Mouse (Mus musculus) frontal cortex, adult 2 months (tissue): ENCODE results near the gene Cntn2. TPM values are rescaled to one million over a fixed set of nuclear protein-coding genes. Genes with fewer than 3 reads are reported as not detected.

Source experiments
- DNase-seq, 2 experiments: peaks; one replicate each; pipeline ENCODE4 v3.0.0; 2022; ENCODE audit warnings: low spot score in 1 of 2; ENCODE audit errors: extremely low spot score in 1 of 2
- polyA plus RNA-seq: library from polyadenylated mRNA; depleted of rRNA; stranded (reverse); fragments of >200 nt; gene quantifications from 2 replicates; pipeline ENCODE4 v1.2.3, GENCODE M21; 2012

Cntn2 gene
- polyA plus RNA-seq, 1 experiment = 39.8 TPM

DNA sequence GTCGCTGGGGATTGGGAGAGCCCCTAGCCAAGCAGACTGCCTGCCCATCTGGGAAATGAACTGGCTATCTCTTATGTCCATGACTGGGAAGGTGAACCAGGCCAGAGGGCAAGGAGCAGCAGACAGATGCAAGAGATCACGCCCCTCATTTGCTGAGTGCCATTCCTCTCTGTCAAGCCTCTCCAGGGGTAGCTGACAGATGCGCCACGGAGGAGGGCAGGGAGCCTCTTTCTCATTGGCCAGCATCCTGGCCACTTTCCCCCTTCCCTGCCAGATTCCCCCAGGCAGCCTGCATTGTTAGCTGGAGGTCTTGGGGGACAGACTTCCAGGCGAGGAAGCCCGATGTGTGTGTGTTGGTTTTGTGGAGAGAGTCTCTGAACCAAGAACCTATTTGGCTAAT, 16.0 kb upstream of the Cntn2 start:
- no peak for DNase-seq

DNA sequence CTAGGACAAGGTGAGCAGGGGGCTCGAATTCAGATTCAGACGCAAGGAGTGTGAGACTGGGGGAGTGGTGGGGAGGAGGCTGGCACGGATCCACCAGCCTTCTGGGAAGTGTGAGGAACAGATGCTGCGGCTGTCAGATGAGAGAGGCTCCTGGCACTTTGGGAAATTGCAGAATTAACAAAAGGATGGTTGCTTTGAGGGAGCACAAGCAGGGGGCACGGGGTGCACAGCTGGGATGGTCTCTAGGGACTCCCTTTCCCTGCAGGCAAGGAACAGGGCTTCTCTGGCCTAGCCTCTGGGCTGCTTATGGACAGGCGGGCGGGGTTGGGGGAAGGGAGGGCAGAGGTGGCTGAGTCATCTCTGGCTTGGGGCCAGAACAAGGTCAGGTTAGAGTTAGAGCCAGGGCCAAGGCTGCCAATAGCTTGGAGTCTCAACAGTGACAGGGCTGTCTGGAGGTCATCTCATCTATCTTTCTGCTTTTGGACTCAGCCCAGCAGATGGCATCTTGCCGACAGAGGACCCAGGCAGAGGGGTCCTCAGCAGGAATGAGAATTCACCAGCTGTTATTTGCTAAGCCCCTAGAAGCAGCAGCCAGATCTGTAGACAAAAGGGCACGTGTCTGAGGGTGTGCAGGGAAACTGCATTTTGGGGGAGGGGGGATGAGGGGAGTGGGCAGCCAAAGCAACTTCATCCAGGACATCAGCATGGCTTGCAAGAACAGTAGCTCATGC, 15.0 kb upstream of the Cntn2 start:
- DNase-seq = peak in 1 of 2 experiments; percentile 51

DNA sequence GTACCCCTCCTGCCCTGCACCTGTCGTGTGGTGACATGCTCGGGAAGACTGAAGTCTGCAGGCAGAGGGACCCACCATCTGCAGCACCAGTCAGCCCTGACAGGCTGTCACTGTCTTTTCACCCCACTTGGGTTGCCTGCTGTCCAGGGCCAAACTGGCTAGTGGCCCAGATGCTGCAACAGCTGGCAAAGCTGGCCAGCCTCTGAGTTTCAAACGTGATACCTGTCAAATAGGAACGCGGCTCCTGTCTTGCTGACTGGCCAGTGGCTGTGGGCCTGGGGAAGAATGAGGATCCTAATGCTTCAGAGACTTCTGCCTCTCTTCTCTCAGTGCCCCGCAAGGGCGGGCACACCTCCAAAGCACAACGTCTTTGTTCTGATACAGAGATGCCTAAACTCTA, 733 bp upstream of the Cntn2 start:
- DNase-seq = no peak

DNA sequence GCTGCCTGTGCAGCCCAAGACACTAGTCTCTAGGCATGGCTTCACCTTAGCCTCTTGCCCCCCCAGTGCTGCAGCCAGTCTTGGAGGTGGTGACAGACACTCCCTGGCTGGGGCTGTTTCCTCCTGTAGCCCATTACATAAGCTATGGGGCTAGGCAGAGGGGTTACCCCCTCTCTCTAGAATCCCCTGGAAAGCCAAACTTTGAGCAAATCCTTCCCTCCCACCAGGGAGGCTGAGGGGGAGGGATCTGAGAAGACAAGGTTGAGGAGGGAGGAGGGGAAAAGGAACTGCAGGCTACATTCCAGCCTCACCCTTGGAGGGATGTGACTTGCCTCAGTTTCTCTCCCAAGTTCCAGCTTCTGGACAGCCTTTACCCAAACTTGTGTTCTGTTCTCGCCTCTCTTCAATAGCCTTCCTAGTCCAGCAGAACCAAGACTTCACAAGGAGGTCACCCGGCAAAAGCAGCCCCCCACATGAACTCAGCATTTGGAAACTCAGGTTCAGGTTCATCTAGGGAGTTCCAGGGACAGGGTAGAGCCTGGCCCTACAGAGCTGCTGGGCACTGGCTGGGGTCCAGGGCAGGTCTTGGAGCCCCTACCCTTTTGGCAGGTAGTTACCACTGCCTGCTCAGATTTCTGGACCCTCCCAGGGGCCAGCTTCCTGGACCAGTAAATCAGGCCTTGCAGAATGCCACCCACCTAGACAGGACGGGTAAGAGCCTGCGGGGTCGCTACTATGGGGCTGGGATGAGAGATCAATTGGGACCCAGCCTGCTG, 1.0 kb downstream of the Cntn2 start:
- no peak for DNase-seq

DNA sequence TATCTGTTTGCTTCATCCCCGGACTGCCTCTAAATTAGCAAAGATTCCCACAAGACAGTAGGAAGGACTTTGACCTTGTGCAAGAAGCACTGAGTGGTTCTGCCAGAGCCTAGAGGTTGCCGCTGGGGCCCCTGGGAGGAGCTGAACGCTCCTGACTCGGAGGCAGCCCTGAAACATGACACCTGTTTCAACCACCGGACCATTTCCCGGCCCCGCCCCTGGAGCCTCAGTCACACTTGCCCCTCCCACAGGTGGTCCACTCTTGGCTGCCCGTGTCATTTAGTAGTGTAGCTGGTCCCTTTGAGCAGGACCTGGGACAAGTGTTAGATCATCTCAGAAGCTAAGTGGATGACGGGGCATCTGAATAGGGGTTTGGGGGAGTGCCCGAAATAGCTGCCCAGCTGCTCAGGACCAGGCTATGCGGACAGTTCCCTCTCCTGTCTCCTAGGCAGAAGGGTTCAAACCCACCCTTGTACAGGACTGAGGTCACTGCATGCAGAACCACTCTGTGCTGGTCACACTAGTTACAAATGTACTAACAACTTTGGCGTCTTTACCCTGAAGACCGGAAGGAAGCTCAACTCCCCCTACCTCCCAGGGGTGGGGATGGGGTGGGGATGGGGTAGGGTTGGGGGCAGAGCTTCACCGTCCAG, 1.8 kb downstream of the Cntn2 start:
- no peak for DNase-seq

DNA sequence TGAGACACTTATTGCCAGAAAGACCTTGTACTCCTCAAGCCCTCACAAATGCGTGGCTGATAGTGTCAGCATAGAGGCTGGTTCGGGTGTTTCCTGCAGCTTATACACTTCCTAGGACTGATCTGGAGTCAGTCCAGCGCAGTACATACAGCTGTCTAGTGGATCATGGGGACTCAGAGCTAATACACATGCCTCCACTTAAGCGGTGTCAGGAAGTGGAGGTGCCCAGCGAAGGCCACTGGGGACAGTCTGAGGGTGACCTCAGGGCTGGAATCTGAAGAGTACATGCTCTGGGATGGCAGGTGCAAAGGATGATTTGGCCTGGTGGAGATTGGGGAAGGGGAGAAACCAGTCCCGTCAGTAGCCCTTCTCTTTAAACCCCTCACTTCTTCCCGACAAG, 2.4 kb downstream of the Cntn2 start:
- no peak for DNase-seq

DNA sequence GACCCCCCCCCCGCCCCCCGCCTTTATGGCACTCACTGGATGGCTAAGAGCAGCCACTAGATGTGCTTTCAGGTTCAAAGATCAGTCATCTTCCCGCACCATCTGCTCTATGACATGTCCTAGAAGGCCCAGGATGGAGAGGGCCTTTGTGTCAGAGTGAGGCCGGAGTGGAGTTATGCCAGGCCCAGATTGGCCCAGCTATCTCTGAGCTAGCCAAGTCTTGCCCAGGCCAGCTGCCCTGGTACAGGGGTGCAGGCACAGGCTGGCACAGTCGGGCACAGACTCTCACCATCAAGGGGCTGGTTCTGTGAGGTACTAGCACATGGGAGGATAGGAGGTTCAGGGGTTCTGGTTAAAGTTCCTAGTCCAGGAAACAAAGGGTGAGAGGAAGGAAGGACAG, 5.3 kb downstream of the Cntn2 start:
- no peak for DNase-seq

DNA sequence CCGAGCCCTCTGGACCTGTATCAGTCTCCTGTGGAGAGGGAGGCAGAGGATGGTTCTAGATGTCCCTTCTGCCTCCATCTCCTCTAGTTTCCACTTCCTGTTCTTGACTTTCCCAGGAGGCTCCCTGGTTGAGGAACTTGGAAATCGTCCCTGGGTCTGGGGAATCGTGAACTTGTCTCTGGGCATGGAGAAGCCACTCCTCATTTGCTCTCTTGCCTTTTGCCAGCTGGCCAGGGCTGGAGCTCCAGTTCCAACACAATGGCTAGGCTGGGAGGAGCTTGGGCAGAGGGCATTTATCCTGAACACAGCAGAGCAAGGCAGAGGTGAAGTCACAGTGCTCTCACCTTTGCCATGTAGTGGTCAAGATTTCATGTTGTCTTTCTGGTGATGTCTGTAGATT, 6.6 kb downstream of the Cntn2 start:
- DNase-seq = no peak

DNA sequence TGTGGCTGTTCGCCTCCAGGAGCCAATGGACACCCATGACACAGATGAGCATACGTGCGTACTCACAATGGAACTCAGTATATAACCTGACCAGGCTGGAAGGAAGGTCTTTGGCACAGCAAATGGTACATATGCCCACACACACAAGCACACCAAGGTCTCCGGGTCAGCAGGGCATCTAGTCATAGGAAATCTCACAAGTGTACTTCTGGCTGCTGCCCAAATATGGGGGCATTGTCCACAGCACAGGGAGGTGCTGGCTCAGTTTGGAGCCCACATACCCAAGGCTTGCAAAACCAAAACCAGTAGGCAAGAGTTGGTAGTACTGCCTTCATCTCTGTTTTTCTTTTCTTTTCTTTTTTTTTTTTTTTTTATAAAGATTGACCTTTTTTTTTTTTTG, 7.5 kb downstream of the Cntn2 start:
- DNase-seq = no peak

DNA sequence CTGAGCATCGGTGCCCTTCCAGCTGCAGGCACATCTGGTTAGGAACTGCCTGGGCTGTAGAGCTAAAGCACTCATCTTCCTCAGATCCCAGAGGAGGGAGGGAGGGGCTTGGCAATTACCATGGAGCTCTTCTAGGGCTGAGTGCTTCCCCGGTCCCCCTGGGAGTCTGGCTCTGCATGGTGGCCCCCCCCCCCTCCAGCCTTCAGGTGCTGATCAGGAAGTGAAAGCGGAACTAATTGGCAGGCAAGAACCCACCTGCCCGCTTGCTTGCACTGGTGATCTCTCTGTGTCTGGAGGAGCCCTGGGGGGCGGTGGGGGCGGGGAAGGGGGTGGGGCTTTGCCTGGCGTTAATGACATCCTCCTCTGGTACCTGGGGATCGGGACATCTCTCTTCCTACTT, 9.2 kb downstream of the Cntn2 start:
- DNase-seq = no peak

DNA sequence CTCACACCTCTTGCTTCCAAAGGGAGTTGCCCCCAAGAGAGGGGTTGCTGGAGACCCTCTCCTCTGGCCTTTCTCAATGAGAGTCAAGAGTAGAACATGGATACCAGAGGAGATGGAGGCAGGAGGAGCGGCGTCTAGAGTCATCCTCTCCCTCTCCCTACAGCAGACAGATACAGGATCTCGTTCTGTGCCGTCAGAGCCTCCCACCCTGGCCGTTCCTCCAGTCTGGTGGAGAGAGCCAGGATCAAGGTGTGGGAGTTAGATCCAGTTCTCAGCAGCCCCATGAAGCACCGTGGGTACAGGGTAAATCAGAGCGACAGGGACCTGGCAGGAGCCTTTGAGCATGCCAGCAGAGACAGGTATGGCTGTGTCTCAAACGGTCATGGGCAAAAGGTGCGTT, 10.5 kb downstream of the Cntn2 start:
- DNase-seq = no peak

DNA sequence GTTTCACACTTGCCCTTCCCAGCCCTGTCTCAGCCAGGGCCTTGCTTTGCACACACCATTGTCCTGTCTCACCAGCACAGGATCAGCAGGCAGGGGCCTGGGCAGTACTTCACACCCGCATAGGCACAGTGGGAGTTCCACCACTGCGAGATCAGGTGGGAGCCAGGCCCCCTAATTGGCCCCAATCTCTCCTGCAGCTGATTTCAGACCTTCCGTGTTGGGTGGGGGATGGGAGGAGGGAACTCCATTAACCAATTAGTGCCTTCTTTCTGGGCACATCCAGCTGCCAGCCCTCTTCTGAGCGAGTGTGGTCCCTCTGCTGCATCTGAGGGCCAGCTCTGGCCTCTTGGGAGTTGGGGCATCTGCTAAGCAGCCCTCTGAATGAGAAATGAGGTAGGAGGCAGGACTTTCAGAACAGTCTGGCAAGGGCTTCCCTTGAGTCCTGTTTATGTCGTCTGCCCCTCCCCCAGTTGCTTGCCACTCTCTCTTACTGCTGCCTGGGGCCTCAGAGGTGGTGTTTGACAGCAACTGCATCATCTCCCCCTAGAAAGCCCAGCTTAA, 12.3 kb downstream of the Cntn2 start:
- DNase-seq = no peak

DNA sequence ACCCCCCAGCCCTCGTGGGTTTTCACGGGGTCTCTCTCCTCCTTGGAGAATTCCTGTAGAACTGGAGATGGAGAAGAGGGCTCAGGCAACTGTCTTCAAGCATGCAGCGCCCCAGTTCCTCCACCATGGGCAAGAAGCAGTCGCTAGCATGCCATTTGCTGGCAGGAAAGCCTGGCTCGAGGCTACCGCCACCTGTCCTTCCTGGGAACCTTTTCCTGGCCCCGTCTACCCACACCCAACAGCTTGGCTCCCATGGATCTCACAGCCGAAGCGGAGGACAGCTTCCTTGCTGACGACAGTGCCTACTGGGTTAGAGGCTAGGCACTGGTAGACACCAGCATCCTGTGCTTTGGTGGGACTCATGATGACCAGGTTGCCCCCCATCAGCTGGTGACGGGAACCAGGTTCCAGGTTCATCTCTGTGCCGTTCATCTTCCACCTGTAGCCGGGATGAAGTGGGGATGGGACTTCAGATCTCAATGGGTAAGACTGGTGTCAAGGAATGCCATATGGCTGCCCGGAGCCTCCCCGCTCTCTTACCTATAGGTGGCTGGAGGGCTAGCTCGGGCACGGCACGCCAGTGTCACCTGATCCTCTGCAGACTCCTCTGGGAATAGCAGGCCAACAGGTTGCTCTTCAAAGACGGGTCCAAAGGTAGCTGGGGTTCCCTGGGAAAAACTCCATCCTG, 14.3 kb downstream of the Cntn2 start:
- no peak for DNase-seq

DNA sequence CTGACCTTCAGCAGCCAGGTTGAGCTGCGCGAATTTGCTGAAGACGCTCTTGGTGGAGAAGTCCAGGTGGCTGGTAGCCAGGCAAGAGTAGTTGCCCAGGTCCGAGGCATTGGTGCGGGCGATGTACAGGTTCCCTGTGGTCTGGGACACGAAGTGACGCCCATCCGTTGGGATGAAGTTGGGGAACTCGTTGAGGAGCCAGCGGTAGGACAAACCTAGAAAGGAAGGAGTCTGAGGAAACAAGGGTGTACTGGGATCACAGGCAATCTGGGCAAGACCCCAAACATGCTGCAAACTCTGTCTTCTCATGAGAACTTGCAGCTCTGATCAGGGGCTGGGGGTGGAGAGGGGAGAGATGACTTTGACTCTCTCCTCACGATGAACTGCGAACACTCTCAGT, 15.0 kb downstream of the Cntn2 start:
- DNase-seq = no peak

DNA sequence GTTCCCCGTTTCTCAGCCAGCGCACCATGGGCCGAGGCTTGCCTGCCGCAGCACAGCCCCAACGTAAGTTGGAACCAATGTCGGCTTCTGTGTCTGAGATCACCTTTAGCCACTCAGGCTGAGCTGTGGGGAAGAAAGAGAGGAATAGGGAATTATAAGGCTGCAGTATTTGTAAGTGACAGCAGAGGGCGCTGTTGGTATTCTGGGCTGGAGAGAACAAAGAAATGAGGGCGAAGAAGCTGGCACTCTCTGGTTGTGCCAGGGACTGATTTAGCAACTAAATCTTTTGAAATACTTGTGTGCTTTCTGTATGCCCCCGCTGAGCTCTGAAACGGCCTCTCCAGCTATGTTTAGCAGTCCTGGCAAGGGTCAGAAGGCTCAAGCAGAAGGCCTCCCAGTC, 17.2 kb downstream of the Cntn2 start:
- DNase-seq = peak; percentile 70 to 95

DNA sequence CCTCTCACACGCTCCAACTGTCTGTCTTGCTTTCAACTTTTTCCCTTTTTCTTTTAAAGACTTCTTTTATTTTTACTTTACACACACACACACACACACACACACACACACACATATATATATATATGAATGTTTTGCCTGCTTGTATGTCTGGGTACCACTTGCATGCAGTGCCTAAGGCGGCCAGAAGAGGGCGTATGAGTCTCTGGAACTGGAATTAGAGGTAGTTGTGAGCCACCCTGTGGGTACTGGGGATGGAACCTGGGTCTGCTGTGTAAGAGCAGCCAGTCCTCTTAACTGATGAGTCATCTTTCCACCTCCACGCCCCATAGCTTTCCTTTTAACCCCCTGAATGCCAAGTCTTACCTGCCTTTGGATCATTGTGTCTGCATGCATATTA, 19.1 kb downstream of the Cntn2 start:
- peak in 1 of 2 experiments; percentile 53 for DNase-seq

DNA sequence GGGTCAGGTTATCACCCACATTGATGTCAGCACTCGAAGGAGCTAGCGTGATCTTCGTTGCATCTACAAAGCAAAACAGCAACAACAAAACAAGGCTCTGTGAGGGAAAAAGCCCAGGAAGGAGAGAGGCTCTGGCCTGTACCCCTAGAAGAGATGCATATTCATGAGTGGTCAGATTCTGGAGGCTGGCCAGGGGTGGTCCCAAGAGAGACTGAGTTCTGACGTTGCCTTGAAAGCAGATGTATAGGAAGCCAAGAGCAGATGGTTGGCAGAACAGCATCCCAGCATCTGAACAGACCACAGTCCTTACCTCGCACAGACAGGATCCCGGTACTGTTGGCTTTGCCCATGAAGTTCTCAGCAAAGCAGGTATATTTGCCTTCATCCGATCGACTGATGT, 20.0 kb downstream of the Cntn2 start:
- no peak for DNase-seq

DNA sequence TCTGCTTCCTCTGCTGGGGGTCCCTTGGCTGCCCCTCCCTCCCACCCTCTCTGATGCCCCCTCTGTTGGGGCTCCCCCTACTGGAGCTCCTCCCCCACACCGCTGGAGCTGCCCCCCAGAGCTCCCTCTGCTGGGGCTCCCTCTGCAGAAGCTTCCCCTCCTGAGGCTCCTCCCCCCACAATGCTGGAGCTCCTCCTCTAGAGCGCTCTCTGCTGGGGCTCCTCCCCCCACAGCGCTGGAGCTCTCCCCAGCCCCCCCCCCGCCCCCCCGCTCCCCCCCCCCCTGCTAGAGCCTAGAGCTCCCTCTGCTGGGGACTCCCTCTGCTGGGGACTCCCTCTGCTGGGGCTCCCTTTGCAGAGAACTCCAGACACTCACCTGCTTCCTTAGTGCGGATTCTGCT, 22.3 kb downstream of the Cntn2 start:
- DNase-seq = peak in 1 of 2 experiments; percentile 63

DNA sequence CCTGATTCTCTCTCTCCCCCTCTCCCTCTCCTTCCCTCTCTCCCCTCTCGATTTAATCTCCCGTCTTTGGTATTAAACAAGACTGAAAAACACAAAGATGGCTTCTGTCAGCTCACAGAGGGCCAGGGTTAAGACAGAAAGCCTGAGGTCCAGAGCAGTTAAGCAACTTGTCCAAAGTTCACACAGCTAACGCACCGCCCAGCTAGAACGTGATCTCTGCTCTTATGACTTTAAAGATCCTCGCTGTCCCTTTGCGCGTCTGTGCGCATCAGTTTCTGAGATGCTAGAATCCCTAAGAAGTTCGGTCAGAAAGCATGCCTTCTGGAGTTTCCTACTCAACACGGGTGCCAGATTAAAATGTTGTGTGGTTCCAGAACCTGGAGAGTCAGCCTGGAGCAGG, 23.3 kb downstream of the Cntn2 start:
- DNase-seq = no peak

DNA sequence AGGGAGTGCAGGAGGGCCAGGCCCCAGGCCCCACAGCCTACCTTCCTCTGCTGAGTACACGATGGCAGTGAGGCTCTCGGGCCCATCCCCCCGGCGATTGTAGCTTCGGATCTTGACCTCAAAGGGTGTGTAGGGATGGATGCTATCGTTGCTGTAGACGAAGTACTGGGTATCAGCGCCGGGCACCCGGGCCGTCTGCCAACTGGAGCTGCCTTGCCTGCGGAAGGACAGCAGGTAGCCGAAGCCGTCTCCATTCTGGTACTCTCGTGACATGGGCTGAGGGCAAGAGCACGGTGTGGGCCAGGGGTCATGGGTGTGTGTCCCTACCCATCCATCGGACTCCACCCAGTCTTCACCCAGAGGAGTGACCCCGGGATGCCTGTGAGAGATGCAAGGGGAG, 24.4 kb downstream of the Cntn2 start:
- no peak for DNase-seq

DNA sequence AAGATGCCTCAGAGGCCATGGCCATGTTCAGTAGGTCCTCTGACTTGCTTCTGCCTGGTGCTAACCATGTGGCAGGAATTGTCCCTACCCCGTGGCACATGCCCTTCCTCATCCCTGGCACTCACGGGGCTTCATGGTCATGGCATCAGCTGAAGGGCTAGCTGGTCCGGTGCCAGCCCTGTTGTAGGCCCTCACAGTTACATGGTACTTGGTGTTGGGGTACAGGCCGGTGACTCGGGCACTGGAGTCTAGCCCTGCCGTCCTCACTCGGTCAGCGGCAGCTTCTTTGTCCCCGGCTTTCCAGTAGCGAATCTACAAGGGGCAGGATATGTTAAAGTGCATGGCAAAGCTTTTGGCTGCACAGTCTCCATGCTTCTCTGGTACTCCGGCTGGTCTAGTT, 26.3 kb downstream of the Cntn2 start:
- DNase-seq = no peak
